In genomic region chr13:52457177-52457888, GRCm38 (mm10) we compare ENCODE assay signal across 10 mouse cellular contexts.
DNase-seq lines count a peak whose midpoint lies in the region; ATAC-seq and TF ChIP-seq lines count a peak whose summit lies in the region.
"Had no signal": no experiment of that assay in that cellular context is flagged by ENCODE, and none has a peak within 500 bp of the region (broad histone marks: within the 10 kb centered on the region; RNA-seq: fewer than 3 reads in every experiment).

No protein-coding gene starts in this region.

- peak overlapping the region; percentile 38 for H3K4me2 ChIP-seq in neural tube, embryonic 12.5 days (replicated peaks)
- peak overlapping the region; percentile 37 for H3K4me2 ChIP-seq in hindbrain, embryonic 14.5 days (replicated peaks)

- H3K27ac ChIP-seq in neural tube, embryonic 12.5 days, result no peak overlapping the region
- peak overlapping the region; percentile 71 for H3K27ac ChIP-seq in hindbrain, embryonic 14.5 days
- H3K27ac ChIP-seq in olfactory bulb, adult 2 months (ENCODE audit: insufficient read depth, low read depth, low read length), result peak overlapping the region; percentile 70; the same call in 1 of the 2 replicates

- no peaks in the 10 kb centered on the region for H3K27me3 ChIP-seq in neural tube, embryonic 12.5 days (replicated peaks)
- H3K27me3 ChIP-seq in hindbrain, embryonic 14.5 days (ENCODE audit: control insufficient read depth, insufficient read depth, low read length), result no peaks in the 10 kb centered on the region

- 63% methylated on average over 15 of the region's 15 CpGs for WGBS in neural tube, embryonic 12.5 days
- 47% methylated on average over 15 of the region's 15 CpGs for WGBS in hindbrain, embryonic 14.5 days
- 39% methylated on average over 15 of the region's 15 CpGs for WGBS in olfactory bulb, adult 2 months

- no peak for TF ChIP-seq CTCF in olfactory bulb, adult 2 months (IDR thresholded peaks at IDR 0.05; ENCODE audit: insufficient read depth, low read depth, low read length)

- H3K9me3 ChIP-seq in neural tube, embryonic 12.5 days, result no peaks in the 10 kb centered on the region
- 0 out of 2 replicates have a peak, but pooled peaks cover 1% of the 10 kb centered on the region for H3K9me3 ChIP-seq in hindbrain, embryonic 14.5 days (ENCODE audit: control insufficient read depth, low read length)

- no peak overlapping the region for H3K4me3 ChIP-seq in neural tube, embryonic 12.5 days
- no peak overlapping the region for H3K4me3 ChIP-seq in hindbrain, embryonic 14.5 days (replicated peaks; ENCODE audit: low read length)
- no peak overlapping the region for H3K4me3 ChIP-seq in olfactory bulb, adult 2 months (ENCODE audit: insufficient read depth, low read depth, low read length)

- ATAC-seq in neural tube, embryonic 12.5 days (ENCODE audit: low FRiP score, low read depth), result no peak
- ATAC-seq in hindbrain, embryonic 14.5 days (ENCODE audit: low FRiP score), result peak; percentile 61; the same call in 1 of the 2 replicates
- no peak for ATAC-seq in inflammation-experienced regulatory T-cells, adult 6 months

- DNase-seq in neural tube, embryonic 10.5 days (ENCODE audit: extremely low spot score, low spot score), result no peak
- DNase-seq in cerebellum, postnatal 36 days, result peak; percentile 45 to 50
- peak; percentile 70 for DNase-seq in hindbrain, embryonic 14.5 days (ENCODE audit: low spot score)
- no peak for DNase-seq in T-cell, adult 2 months (ENCODE audit: low spot score)
- no peak for DNase-seq in spleen, postnatal 36 days (ENCODE audit: low spot score in 2 of 2)
- DNase-seq: heart, postnatal 36 days; thymus, postnatal 4 days had no signal

- H3K9ac ChIP-seq in neural tube, embryonic 12.5 days, result no peak overlapping the region
- H3K9ac ChIP-seq in hindbrain, embryonic 14.5 days, result no peak overlapping the region

- no peaks in the 10 kb centered on the region for H3K36me3 ChIP-seq in neural tube, embryonic 12.5 days
- no peaks in the 10 kb centered on the region for H3K36me3 ChIP-seq in hindbrain, embryonic 14.5 days (replicated peaks; ENCODE audit: control insufficient read depth, insufficient read depth)

- no peaks in the 10 kb centered on the region; the same call in 1 of the 2 replicates for H3K4me1 ChIP-seq in neural tube, embryonic 12.5 days
- peaks cover 6% of the 10 kb centered on the region; the same call in 1 of the 2 replicates for H3K4me1 ChIP-seq in hindbrain, embryonic 14.5 days (replicated peaks; ENCODE audit: control insufficient read depth, insufficient read depth, low read length)
- peaks cover 4% of the 10 kb centered on the region for H3K4me1 ChIP-seq in olfactory bulb, adult 2 months (ENCODE audit: control insufficient read depth, insufficient read depth, low read length)

- TF ChIP-seq POLR2A in olfactory bulb, adult 2 months (IDR thresholded peaks at IDR 0.05; ENCODE audit: insufficient read depth, low read depth, low read length), result no peak

Comparison
In these comparisons a context has a peak if more than half of its experiments do, and no peak if none do; other contexts are left out.
1. DNase-seq: peak in cerebellum, postnatal 36 days (2 of 2) and hindbrain, embryonic 14.5 days (single experiment); none in neural tube, embryonic 10.5 days (single experiment), T-cell, adult 2 months (single experiment) and spleen, postnatal 36 days (0 of 2).